Mouse (Mus musculus): Measurements from ENCODE around the gene Plagl1.

Gene Plagl1

DNA sequence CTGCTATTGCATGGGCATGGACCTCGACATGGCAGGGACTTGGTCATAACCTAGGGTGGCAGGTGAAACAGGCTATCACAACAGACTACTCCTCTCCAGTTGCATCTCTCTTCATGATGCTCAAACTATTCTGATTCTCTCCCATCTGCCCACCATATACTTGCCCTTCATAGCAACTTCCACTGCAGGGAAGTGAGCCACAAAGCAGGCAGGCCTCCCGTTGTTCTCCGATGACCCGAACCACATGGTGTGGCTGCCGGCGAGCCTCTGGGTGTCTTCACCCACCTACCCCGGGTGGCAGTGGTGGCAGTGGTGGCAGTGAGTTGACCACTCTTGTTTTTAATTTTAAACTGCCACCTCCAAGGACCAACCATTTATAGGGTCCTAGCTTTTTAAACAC, 75.4 kb downstream of the Plagl1 start:
- DNase-seq: no peak

DNA sequence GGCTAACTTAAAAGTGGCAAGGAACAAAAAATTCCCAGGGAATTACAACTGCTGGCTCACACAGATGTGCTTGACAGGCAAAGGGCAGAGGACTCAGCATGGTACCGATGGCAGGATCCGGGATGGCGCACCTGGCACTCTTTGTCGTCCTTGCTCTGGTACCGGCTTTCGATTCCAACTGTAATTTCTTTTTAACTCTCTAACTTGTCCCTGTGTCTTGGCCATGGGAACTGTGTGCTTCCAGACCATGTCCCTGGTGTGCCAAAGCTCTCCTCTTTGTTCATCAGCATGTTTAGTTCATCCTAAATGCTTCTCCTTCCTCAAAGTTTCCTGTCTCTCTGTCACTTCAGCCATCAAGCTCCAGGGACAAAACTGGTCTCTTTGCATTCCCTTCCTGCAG, 77.6 kb downstream of the Plagl1 start:
- DNase-seq: no peak

DNA sequence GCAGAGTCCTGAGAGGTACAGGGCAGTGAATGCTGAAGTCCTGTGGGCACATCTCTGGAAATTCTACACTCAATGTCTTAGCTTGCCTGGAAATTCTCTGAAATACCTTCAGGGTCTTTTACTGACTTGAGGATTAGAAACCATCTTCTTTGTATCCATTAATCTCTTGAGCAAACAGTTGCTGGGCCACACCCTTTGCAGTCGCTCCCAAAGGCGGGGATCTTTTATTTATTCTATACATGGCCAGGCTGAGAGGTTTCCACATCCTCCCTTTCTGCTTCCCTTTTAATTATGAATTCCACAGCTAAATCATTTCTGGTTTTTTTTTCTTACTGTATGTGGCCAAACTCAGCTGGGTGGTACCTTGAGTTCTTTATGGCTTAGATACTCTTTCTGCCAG, 80.1 kb downstream of the Plagl1 start:
- DNase-seq: no peak

DNA sequence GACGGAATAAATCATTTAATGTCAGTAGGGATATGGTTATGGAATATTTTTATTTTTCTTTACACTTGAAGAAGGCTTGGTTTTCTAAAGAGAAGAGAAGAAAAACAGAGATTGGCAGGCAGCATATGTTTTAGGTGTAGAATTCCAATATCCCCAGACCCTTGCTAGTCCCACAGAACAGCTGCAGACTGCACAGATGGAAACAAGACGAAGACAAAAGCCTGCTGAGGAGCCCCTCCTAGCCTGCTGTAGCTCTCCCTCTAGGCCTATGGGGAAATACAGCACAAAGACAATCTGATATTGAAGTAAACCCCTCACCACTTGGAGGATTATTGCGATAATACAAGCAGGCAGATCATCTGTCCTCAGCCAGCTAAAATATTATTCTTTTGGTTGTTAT, 90.1 kb downstream of the Plagl1 start:
- DNase-seq: no peak

DNA sequence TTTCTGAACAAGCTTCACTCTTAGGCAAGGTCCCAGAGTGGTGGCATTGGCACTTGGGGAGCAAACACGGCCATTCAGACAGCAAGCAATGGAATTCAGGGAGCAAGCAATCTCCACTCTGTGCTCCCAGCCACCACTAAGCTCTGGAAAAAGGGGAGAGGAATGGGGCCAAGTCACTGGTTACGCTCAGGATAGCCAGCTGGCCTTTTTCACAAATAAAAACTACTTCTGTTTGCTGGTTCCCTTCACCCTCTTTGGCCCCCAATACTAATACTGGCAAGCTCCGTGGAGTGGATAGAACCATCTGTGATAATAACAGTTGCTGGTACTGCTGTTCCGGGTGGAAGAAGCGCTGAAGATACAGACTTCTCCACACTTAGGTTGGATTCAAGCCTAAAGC, 91.0 kb downstream of the Plagl1 start:
- DNase-seq: peak in 1 of 2 experiments; percentile 2

DNA sequence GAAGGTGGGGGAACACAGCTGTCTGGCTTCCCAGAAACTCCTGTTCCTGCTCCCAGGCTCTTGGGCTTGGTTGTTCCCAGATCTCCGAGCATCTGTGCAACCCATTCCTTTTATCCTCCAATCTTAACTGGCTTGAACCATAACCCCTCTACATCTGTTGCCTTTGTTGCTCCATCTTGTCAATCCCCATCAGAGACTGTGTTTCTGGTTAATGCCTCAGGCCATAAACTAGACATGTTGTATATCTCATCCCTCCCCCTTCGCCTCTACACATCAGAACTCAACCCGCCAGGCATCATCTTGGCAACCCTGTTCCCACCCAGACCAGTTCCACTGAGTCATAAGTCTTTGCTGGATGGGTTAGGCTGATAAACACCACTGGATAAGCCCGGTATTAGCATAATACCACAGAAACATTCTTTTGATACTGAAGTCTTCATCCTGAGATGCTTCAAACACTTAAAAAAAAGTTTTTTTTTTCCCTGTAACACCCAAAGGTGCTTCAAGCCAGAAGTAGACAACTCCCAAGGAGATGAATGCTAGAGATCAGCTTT, 92.6 kb downstream of the Plagl1 start:
- no peak for DNase-seq

DNA sequence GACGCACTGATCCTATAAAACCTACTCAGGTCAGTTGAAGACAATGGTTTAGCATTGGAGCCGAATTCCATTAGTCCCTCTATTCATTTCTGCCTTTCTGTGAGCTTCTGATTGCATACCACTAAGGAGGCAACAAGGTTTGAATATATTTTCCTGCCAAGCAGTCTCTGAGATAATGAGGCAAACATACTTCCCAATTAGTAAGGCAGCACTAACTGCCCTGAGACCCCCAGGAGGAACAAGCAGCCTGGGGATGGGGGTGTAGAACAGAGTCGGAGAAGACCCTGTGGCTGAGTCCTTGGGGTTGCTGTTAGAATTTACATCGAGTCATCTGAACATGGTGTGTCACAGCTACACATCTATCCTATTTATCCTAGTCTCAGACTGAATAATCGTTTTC, 95.1 kb downstream of the Plagl1 start:
- no peak for DNase-seq

DNA sequence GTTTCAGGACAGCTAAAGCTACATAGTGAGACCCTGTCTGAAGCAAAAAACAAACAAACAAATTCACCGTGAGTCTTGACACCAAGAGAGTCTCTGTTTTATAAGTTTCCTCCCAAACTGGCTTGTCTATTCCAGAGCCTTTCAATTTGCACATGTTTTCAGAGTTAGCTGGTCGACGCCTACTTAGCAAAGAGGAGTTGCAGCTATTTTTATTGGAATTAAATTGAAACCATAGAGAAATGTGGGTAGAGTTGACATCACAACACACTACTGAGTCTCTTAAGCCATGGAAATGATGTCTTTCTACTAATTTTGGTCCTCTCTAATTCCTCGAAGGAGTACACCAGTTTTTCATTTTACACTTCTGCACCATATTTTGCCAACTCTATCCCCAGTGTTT, 100.6 kb downstream of the Plagl1 start:
- DNase-seq: no peak

DNA sequence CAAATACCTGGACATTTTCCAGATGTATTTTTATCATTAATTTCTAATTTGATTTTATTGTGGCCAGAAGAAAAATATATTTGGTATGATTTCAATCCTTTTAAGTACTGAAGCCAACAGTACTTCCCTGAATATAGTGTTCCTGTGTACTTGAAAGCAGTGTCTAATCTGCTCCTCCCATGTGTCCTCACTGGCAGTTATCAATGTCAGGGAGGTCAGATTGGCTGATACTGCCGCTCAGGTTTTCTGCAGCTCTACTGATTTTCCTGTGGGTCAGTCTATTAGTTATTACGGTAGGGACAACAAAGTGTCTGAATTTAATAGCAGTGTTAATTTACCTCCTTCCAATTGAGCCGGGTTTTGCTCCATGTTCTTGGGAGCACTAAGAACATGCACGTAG, 101.7 kb downstream of the Plagl1 start:
- no peak for DNase-seq

DNA sequence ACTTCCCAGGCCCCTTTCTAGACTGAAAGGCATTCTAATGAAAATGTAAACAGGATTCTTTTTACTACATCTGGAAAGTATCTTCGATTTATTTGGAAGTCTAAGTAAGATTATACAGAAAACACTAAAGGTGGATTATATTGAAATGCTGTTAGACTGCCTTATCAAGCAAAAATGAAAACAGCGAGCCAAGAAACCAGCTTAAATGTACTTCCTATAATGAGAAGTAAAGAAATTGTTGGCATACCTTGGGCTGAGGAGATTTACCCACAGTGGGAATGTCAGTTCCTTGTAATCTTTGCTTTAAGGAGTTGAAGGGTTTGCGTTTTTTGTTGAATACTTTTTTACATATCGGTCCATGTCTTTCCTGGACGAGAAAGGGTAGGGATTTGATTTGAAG, 108.2 kb downstream of the Plagl1 start:
- DNase-seq: no peak

DNA sequence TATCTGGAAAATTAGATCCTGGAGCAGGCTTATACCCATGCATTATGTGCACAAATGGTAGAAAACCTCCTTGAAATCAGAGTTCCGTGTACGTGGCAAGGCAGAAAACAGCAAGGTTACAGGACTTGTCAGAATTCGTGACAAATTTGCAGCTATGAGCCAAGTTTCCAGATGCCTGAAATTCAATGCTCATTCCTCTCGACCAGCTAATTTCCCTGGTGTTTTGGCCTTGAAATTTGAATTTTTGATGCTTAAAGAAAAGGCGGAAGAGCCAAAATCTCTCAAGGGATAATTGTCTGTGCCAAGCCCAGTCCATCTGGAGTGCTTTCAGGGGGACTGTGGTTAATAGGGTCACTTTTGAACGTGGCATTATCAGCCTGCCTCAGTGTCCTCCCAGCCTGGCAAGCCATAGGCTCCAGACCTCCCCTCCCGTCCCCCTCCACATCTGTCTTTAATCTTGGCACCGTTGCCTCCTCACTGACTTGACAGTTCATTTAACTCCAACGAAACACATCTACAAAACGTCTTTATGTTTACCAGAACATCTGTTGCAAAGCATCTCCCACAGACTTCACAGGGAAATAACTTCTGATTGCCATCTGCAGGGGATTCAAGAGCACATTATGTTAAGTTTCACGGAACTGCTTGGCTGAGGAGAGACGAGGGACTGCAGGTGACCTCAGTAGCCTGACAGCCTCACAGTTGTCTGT, 110.6 kb downstream of the Plagl1 start:
- DNase-seq: no peak

DNA sequence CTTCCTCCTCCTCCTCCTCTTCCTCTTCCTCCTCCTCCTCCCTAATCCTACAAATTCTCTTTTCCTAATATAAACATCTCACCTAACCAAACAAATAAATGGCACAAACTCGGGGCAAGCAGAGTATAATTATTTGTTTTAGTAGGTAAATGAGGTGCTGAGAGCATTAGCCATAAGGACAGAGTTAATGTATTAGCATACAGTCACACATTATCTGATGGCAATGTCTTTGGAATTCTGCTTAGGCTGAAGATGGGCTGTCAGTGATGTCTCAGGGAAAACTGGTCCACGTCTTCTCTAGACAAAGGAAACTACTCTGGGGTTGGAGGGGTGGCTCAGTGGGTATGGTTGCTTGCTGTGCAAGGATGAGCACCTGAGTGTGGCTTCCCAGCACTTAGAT, 111.2 kb downstream of the Plagl1 start:
- DNase-seq: no peak

DNA sequence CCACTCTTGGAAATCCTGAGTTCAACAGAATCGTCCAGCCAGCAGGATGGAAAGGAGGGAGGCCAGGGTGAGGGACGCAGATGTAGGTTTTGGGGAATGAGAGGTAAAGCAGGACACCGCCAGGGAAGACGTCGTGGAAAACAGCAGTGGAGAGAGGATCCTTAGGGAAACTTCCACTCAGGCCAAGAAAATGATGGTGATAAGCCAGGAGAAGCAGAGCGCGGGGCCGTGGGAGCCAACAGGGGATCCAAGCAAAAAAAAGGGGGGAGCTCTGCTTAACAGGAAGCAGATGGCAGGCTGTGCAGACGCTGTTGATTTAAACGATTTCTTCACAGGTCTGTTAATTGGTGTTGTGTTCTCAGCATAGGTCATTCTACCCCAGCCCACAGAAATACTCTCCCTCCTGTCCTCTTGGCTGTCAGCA, 112.5 kb downstream of the Plagl1 start:
- no peak for DNase-seq

DNA sequence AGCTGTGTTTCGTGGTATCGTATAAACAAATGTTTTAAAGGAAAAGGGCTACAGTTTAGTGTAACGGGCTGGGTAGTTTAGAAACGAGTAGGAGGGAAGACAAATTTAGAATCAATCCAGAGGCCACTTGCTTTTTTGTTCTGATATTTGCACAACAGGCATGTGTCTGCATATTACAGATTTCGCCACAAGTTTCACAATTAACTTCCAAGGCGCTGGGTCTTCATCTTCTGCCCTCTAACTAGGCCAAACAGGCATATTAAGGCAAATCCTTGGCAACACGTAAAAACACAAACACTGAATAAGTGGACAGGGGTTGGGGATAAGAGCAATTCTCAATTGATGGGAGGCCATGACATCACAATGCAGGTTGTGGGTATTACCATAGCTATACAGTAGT, 115.6 kb downstream of the Plagl1 start:
- no peak for DNase-seq

DNA sequence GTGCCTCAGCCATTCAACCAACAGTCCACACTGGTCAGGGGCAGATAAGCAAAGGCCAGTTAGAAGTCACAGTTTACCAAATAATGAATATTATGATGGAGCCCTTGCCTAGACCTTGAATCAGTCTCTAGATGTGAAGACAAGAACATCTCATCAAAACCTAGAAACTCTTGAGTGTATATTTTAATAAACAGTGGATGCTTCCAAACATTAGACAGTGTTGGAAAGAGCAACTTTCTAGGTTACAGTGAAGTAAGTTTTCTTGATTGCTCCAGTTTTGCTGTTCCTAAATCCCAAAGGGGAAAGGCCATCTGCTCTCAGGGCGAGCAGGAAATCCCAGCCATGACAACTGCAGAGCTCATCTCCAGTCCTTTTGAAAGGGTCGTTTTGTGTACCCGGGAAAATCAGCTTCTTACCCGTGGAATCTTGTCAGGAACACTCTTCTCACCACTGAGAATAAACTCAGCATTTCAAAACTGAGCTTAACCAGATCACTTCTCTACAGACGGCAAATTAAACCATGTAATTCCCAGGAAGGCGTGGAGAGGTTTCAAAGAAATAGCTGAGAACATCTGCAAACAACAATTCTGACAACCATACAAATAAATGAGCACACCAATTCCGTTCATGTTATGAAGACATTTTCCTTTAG, 117.8 kb downstream of the Plagl1 start, which contains the start of gene Zc2hc1b:
Zc2hc1b (minus strand) TSS at position 51 of the 652 bp plus-strand sequence.
- no peak for DNase-seq

DNA sequence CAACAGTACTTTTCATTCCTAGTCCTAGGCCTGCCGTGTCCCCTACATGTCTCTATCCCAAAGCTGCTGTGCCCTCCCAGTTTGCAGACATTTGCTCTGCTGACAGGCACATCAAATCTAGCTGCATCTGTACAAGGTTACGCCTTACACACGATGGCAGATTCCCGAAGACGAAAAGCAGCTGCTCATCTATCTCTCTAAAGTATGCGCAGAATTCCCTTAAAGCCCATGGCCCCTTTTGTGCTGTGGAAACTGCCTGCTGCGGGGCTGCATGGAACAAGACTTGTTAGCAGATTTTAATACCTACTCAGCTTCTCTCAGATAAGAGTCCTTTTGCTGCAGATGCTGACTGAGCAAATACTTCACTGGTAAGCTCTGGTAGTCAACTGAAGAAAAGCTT, 119.9 kb downstream of the Plagl1 start:
- DNase-seq: no peak

Measured in cerebellum, adult 18-20 months (tissue).